16 mouse cellular contexts compared by ENCODE assay signal in genomic region chr4:114728235-114729000, GRCm38 (mm10).
DNase-seq lines count a peak whose midpoint lies in the region; ATAC-seq lines count a peak whose summit lies in the region.
"Had no signal": no experiment of that assay in that cellular context is flagged by ENCODE, and none has a peak within 500 bp of the region (broad histone marks: within the 10 kb centered on the region; RNA-seq: fewer than 3 reads in every experiment).

No protein-coding gene starts in this region.

- no peak overlapping the region for H3K4me3 ChIP-seq in embryonic facial prominence, embryonic 10.5 days
- no peak overlapping the region for H3K4me3 ChIP-seq in forebrain, embryonic 11.5 days (ENCODE audit: low read depth, low read length)
- H3K4me3 ChIP-seq in hindbrain, embryonic 13.5 days: no peak overlapping the region
- no peak overlapping the region for H3K4me3 ChIP-seq in midbrain, embryonic 15.5 days
- no peak overlapping the region for H3K4me3 ChIP-seq in intestine, embryonic 16.5 days (ENCODE audit: low read length)
- H3K4me3 ChIP-seq: embryonic facial prominence, embryonic 15.5 days; limb, embryonic 15.5 days; myocyte had no signal

- H3K9ac ChIP-seq in forebrain, embryonic 11.5 days (ENCODE audit: low read length): no peak overlapping the region
- H3K9ac ChIP-seq in hindbrain, embryonic 13.5 days: no peak overlapping the region
- no peak overlapping the region for H3K9ac ChIP-seq in midbrain, embryonic 15.5 days
- no peak overlapping the region for H3K9ac ChIP-seq in intestine, embryonic 16.5 days (ENCODE audit: low read depth, low read length)
- H3K9ac ChIP-seq: embryonic facial prominence, embryonic 15.5 days; limb, embryonic 15.5 days had no signal

- H3K36me3 ChIP-seq in embryonic facial prominence, embryonic 10.5 days (replicated peaks): no peaks in the 10 kb centered on the region
- no peaks in the 10 kb centered on the region for H3K36me3 ChIP-seq in forebrain, embryonic 11.5 days (ENCODE audit: control insufficient read depth, insufficient read depth, low read length)
- no peaks in the 10 kb centered on the region for H3K36me3 ChIP-seq in hindbrain, embryonic 13.5 days
- no peaks in the 10 kb centered on the region for H3K36me3 ChIP-seq in midbrain, embryonic 15.5 days (replicated peaks)
- no peaks in the 10 kb centered on the region for H3K36me3 ChIP-seq in intestine, embryonic 16.5 days (ENCODE audit: control insufficient read depth, insufficient read depth, low read length)
- H3K36me3 ChIP-seq: embryonic facial prominence, embryonic 15.5 days; limb, embryonic 15.5 days had no signal

- no peak overlapping the region for H3K27ac ChIP-seq in embryonic facial prominence, embryonic 10.5 days (replicated peaks)
- H3K27ac ChIP-seq in forebrain, embryonic 11.5 days (ENCODE audit: low read depth, low read length): peak overlapping the region; percentile 31; the same call in 1 of the 2 replicates
- no peak overlapping the region for H3K27ac ChIP-seq in hindbrain, embryonic 13.5 days
- no peak overlapping the region for H3K27ac ChIP-seq in midbrain, embryonic 15.5 days
- H3K27ac ChIP-seq in intestine, embryonic 16.5 days (ENCODE audit: low read length): no peak overlapping the region
- H3K27ac ChIP-seq: embryonic facial prominence, embryonic 15.5 days; limb, embryonic 15.5 days had no signal

- ATAC-seq in forebrain, embryonic 11.5 days (replicated peaks; ENCODE audit: low FRiP score): peak; percentile 93
- peak; percentile 62; the same call in 1 of the 2 replicates for ATAC-seq in hindbrain, embryonic 13.5 days (ENCODE audit: low FRiP score)
- ATAC-seq in midbrain, embryonic 15.5 days (replicated peaks): peak; percentile 72
- no peak for ATAC-seq in intestine, embryonic 16.5 days

- peaks cover 3% of the 10 kb centered on the region for H3K4me1 ChIP-seq in embryonic facial prominence, embryonic 10.5 days
- 0 out of 2 replicates have a peak, but pooled peaks cover 2% of the 10 kb centered on the region for H3K4me1 ChIP-seq in forebrain, embryonic 11.5 days (replicated peaks; ENCODE audit: control insufficient read depth, insufficient read depth, low read length)
- peaks cover 6% of the 10 kb centered on the region; the same call in 1 of the 2 replicates for H3K4me1 ChIP-seq in hindbrain, embryonic 13.5 days (replicated peaks)
- H3K4me1 ChIP-seq in midbrain, embryonic 15.5 days: no peaks in the 10 kb centered on the region
- H3K4me1 ChIP-seq in intestine, embryonic 16.5 days (ENCODE audit: control insufficient read depth, insufficient read depth, low read length): no peaks in the 10 kb centered on the region
- H3K4me1 ChIP-seq: embryonic facial prominence, embryonic 15.5 days had no signal

- H3K27me3 ChIP-seq in embryonic facial prominence, embryonic 10.5 days (replicated peaks; ENCODE audit: low read depth, poor library complexity, severe bottlenecking): peaks cover 94% of the 10 kb centered on the region
- H3K27me3 ChIP-seq in forebrain, embryonic 11.5 days (ENCODE audit: control insufficient read depth, insufficient read depth, low read length): peaks cover 3% of the 10 kb centered on the region; the same call in 1 of the 2 replicates
- peaks cover 19% of the 10 kb centered on the region for H3K27me3 ChIP-seq in hindbrain, embryonic 13.5 days
- 0 out of 2 replicates have a peak, but pooled peaks cover 3% of the 10 kb centered on the region for H3K27me3 ChIP-seq in midbrain, embryonic 15.5 days (replicated peaks)
- no peaks in the 10 kb centered on the region for H3K27me3 ChIP-seq in intestine, embryonic 16.5 days (replicated peaks; ENCODE audit: control insufficient read depth, insufficient read depth, low read length)

- H3K4me2 ChIP-seq in forebrain, embryonic 11.5 days (ENCODE audit: low read depth, low read length, severe bottlenecking): no peak overlapping the region
- H3K4me2 ChIP-seq in hindbrain, embryonic 13.5 days: no peak overlapping the region
- no peak overlapping the region for H3K4me2 ChIP-seq in midbrain, embryonic 15.5 days
- H3K4me2 ChIP-seq in intestine, embryonic 16.5 days (ENCODE audit: low read depth, low read length): no peak overlapping the region
- H3K4me2 ChIP-seq: embryonic facial prominence, embryonic 15.5 days; limb, embryonic 15.5 days had no signal

- WGBS in embryonic facial prominence, embryonic 10.5 days: 81% methylated on average over 11 of the region's 11 CpGs
- WGBS in forebrain, embryonic 11.5 days: 48% methylated on average over 11 of the region's 11 CpGs
- 47% methylated on average over 11 of the region's 11 CpGs for WGBS in hindbrain, embryonic 13.5 days
- WGBS in midbrain, embryonic 15.5 days: 50% methylated on average over 11 of the region's 11 CpGs
- 85% methylated on average over 11 of the region's 11 CpGs for WGBS in intestine, embryonic 16.5 days

- peak; percentile 48 for DNase-seq in embryonic facial prominence, embryonic 10.5 days (ENCODE audit: low spot score)
- DNase-seq in forebrain, embryonic 11.5 days (ENCODE audit: low spot score): peak; percentile 68
- DNase-seq in cerebellum, postnatal 25 days: no peak
- no peak for DNase-seq in thymus, postnatal 4 days
- DNase-seq: adrenal gland, postnatal 14 days; cerebellum, postnatal 10 days; heart, postnatal 4 days; kidney, adult 2 months; kidney, postnatal 4 days; lung, adult 2 months had no signal

- H3K9me3 ChIP-seq in embryonic facial prominence, embryonic 10.5 days: no peaks in the 10 kb centered on the region
- H3K9me3 ChIP-seq in forebrain, embryonic 11.5 days (ENCODE audit: control insufficient read depth, low read length): no peaks in the 10 kb centered on the region
- H3K9me3 ChIP-seq in hindbrain, embryonic 13.5 days: 0 out of 2 replicates have a peak, but pooled peaks cover 3% of the 10 kb centered on the region
- H3K9me3 ChIP-seq in midbrain, embryonic 15.5 days: no peaks in the 10 kb centered on the region
- H3K9me3 ChIP-seq in intestine, embryonic 16.5 days (ENCODE audit: control insufficient read depth, low read length): no peaks in the 10 kb centered on the region
- H3K9me3 ChIP-seq: embryonic facial prominence, embryonic 15.5 days; limb, embryonic 15.5 days had no signal

Comparison
In these comparisons a context has a peak if more than half of its experiments do, and no peak if none do; other contexts are left out.
1. DNase-seq: peak in embryonic facial prominence, embryonic 10.5 days (single experiment) and forebrain, embryonic 11.5 days (single experiment); none in cerebellum, postnatal 25 days (0 of 2) and thymus, postnatal 4 days (single experiment).